Mouse (Mus musculus) E14TG2a.4 (cell line): ENCODE results near the gene Tex52.

Source experiments
- CTCF ChIP-seq: conservative IDR thresholded peaks from 2 replicates; pipeline ENCODE4 v1.5.1; 2014; ENCODE audit warnings: low read length
- NANOG ChIP-seq: IDR thresholded peaks from 2 replicates; pipeline ENCODE4 v1.6.1; 2014; ENCODE audit warnings: borderline replicate concordance, low read length, mixed read lengths
- POU5F1 ChIP-seq: IDR thresholded peaks from 2 replicates; pipeline ENCODE4 v1.6.1; 2014; ENCODE audit warnings: low read length, borderline replicate concordance

- TF ChIP-seq CTCF: peak; percentile 96
- TF ChIP-seq NANOG: no peak
- TF ChIP-seq POU5F1: no peak
These were observed 35.9 kb downstream of the Tex52 start for GRCm38 (mm10) chr6:128411115-128411514.
